Mouse (Mus musculus) megakaryocyte, adult 5-6 weeks (primary cell): ENCODE results near the gene Baiap2l2. TPM values are rescaled to one million over a fixed set of nuclear protein-coding genes. Genes with fewer than 3 reads are reported as not detected.

Source experiments
- ATAC-seq: 2 replicates; pipeline ENCODE4 v1.8.0; 2016; ENCODE audit warnings: mild to moderate bottlenecking, inconsistent platforms; ENCODE audit not compliant: poor library complexity, severe bottlenecking
- total RNA-seq, 2 experiments: library from RNA; stranded (forward) in 1 of 2; stranded (reverse) in 1 of 2; fragments of 153-499, 151-499 nt in 1 of 2; fragments of 221-1000, 200-1000 nt in 1 of 2; gene quantifications; 2 replicates each; pipeline versions ENCODE4 v1.2.3 to v1.2.4; 2015 to 2017

Baiap2l2 gene
- total RNA-seq (2015), result not detected in 2 replicates
- total RNA-seq (2017), result not detected in 2 replicates

GRCm38 (mm10) chr15:79285399-79285798 is at the start of gene Baiap2l2:
TSS of gene Baiap2l2 (minus strand) at chr15:79285537.
- no peak for ATAC-seq

GRCm38 (mm10) chr15:79333409-79333808 is 48.1 kb upstream of the Baiap2l2 start:
- ATAC-seq, result no peak

DNA sequence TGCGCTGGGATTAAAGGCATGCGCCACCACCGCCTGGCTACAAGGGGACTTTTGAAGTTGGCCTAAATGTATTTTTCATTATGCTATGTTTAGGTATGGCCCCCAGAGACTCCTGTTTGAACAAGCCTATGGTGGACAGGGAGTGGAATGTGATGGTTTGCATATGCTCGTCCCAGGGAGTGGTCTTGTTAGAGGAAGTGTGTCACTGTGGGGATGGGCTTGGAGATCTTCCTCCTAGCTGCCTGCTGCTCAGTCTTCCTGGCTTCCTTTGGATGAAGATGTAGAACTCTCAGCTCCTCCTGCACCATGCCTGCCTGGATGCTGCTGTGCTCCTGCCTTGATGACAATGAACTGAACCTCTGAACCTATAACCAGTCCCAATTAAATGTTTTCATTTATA is 45.2 kb upstream of the Baiap2l2 start:
- no peak for ATAC-seq

DNA sequence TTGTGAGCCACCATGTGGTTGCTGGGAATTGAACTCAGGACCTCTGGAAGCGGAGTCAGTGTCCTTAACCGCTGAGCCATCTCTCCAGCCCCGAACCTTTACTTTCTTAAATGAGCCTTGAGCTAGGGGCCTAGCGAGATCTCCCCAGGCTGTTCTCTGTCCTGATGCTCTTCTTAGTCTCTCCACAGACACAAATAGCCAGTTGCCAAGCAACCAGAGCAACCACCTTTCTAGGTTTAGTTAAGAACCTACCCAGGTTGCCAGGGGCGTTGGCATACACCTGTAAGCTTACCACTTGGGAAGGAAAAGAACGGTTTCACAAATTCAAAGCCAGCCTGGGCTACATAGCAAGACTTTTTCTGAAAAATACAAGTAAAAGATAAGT is 44.6 kb upstream of the Baiap2l2 start:
- ATAC-seq, result no peak

GRCm38 (mm10) chr15:79329346-79329978 is 44.1 kb upstream of the Baiap2l2 start:
- no peak for ATAC-seq

GRCm38 (mm10) chr15:79328939-79329275 is 43.6 kb upstream of the Baiap2l2 start:
- no peak for ATAC-seq

GRCm38 (mm10) chr15:79328058-79328938 is 43.0 kb upstream of the Baiap2l2 start, which contains the start of gene Pla2g6:
TSS of gene Pla2g6 (minus strand) at chr15:79328390.
- ATAC-seq, result peak; percentile 91

DNA sequence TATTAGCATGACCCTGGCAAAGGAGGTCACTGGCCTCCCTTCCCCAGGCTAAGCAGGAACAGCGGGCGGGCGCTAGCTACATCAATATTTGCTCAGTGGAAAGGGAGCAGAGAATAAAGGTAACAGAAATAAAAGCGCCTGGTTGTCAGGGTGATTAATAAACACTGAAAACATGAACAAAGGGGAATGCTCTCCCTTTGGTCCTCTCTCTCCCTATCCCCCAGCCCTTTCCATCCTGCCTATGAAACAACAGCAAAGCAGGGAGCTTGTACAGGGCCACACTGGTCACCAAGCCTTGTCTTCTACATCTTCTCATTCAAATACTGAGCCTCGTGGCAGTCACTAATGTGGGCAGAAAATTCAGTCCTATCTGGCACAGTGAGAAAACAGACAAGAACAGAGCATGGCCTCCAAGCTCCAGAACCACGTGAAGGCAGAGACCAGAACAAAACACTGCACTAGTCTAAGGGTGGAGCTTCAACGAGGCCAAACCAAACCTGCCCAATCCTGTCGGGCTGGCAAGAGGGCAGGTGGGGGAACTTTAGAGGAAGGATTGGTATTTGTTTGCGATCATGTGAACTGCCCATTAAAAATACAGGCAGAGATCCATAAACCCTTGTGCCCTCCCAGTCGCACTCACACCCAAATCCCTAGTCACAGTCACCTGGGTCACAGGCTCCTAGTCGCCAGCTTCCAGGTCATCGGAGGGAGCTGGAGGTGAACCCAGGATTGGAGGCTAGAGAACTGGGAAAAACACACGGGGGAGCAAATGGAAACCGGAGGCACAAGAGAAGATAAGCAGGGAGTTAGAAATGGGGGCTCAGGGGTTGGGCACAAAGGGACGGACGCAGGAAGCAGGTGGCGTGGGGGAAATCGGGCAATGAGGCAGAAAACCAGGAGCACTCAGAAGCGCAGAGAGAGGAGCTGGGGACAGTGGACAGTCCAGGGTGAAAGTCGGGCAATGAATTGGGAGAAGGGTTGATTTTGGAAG is 41.9 kb upstream of the Baiap2l2 start:
- ATAC-seq, result peak; percentile 5

DNA sequence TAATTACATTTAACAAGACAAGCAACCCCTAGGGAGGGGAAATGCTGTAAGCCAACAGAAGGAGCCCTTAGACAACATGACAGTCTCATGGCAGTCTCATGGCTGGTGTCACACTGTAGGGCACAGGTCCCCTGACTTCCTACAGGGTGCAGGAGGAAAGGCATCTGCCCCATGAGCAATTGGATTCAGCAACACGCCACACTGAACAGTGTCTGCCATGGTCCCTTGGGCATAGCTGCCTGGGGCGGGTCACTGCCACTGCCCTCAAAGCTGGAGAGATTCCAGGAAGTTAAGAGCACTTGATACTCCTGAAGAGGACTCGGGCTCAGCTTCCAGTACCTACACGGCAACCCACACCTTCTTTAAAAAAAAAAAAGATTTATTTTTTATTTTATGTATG is 40.9 kb upstream of the Baiap2l2 start:
- ATAC-seq, result no peak

DNA sequence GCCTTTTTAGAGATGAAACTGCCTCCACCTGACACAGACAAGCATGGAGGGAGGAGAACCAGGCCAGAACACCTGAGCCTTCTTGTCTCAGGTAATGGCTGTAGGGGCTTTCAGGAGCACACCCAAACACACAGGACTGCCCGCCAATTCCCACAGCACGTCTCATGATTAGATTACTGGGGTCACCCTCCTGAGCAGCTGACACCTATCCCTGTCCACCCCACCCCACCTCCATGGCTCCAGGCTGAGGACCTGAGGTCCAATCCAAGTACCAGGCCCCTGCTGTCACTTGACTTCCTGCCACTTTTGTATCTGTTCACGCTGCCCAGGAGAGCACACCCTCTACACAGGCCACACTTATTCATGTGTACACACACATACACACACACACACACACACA is 40.4 kb upstream of the Baiap2l2 start:
- no peak for ATAC-seq

DNA sequence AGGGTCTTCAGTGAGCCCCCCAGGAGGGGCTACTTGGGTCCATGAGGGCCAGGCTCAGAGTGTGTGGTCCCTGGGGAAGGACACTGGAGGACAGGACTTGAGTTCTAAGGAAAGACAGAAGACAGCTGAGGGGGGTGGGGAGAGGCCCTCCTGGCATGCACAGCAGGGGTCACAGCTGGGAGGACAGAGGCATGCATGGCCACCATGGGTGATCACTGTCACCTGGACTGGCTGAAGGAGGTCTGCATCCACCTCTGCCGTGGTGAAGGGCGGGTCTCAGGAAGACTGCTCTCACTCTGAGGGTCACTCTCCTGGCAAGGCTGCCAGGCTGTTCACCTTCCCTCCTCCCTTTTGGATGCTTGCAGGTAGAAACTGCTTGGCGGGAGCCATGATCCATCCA is 39.0 kb upstream of the Baiap2l2 start:
- ATAC-seq, result no peak

GRCm38 (mm10) chr15:79323791-79324155 is 38.4 kb upstream of the Baiap2l2 start:
- ATAC-seq, result no peak

GRCm38 (mm10) chr15:79322991-79323790 is 37.9 kb upstream of the Baiap2l2 start:
- ATAC-seq, result peak; percentile 56

DNA sequence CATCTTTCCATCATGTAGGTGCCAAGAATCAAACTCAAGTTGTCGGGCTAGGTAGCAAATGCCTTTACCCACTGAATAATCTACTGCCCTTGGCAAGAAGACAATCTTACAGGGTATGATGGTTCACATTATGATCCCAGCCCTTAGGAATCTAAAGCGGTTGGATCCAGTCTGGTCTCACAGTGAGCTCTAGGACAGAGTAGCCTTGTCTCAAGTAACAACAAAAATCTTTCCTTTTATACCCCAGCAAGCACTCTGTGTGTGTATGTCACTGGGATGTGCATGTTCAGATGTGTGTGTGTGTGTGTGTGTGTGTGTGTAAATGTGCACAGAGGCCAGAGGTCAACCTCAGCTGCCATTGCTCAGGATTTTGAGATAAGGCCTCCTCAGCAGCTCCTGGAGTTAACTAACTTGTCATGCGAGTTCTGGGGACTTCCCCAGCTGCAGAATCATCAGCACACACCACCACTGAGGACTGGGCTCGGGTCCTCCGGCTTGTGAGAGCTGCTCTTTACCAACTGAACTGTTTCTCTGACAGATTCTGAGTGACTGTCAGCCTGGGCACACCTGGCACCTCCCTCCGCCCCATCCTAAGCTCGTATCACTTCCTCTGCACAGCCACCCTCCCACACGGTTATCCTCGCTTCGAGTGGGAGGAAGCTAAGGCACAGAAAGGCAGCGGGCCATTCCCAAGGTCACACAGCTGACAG is 37.1 kb upstream of the Baiap2l2 start:
- no peak for ATAC-seq

DNA sequence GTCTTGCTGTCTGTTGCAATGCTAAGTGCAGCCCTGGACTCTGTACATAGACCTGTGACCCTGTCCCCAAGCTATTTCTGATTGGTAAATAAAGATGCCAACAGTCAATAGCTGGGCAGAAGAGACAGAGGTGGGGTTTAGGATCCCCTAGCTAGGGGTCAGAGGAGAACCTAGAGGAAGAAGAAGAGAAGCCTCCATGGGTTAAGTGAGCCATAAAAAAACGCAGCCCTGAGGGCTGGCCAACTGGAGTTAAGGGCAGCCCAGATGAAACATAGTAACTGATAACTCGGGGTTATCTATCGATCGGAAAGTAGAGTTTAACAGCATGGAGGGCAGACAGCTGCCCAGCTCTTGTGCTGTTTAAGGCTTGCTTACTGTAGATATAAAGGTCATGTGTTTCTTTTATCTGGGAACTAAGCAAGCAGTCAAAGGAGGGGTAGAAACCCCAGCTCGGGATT is 36.4 kb upstream of the Baiap2l2 start:
- no peak for ATAC-seq

DNA sequence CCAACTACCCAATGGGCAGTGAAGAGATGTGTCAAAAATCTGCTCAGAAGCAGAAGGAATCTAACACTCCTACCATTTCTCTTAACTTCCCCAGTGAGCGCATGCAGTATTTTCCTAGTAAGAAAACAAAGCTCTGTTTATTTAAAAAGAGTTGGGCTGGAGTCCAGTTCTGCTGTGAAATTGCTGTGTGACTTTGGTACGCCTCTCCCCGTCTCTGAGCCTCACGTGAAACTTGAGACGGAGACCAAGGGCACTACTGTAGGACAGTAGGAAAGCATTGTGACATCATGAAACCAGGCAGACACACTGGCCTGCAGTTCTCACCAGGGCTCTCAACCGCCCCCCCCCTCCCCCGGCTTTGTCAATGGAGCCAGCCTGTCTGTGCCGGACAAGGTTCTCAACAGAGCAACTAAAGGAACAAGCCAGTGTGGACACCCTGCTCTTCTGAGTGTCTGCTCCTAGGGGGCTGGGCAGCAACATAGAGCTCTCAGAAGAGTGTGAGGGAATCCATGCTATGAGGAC is 28.6 kb upstream of the Baiap2l2 start:
- no peak for ATAC-seq

GRCm38 (mm10) chr15:79307861-79308260 is 22.5 kb upstream of the Baiap2l2 start:
- ATAC-seq, result no peak

- ATAC-seq, result no peak
Observed at GRCm38 (mm10) chr15:79306043-79306637, 20.8 kb upstream of the Baiap2l2 start.

DNA sequence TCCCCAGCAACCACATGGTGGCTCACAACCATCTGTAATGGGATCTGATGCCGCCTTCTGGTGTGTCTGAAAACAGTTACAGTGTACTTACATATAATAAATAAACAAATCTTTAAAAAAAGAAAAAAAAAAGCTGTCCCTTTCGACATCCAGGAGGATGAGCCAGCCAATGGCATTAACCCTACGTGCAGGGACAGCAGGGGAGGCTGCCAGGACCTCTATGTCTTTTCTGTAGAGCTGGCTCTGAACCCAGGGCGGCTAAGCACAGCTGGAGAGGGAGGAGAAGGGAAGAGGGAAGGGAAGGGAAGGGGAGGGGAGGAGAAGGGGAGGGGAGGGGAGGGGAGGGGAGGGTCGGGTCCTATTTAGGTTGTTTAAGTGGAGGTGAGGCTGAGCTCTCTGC is 19.5 kb upstream of the Baiap2l2 start:
- ATAC-seq, result no peak
